Mouse (Mus musculus): Measurements from ENCODE around the gene AC161166.1. TPM values are rescaled to one million over a fixed set of nuclear protein-coding genes. Genes with fewer than 3 reads are reported as not detected.
A peak's percentile ranks its signal among the peaks of the same experiment; 100 is the strongest.

The AC161166.1 gene
- polyA plus RNA-seq (2014; fragmentation: Nextera tagmentation; extraction: Ambion mirVana): 0.21 and 0.29 TPM in 2 replicates

DNA sequence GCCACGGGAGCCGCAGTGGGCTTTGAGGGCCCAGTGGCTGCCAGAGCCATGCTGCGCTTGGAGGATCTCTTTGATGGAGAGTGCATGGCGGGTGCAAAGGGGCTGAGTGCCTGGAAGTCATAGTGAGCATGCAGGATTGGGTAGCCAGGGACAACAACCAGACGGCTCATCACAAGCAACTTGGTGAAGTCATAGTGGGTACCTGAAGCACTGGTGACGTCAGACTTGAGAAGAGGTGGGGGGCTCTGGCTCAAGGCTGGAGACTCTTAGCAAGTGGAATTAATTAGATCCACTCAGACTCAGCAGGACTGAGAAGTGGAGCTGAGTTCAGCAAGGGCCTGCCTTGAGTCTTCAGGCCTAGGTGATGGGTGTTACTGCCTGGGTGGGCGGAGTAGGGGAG lies at the start of gene AC161166.1:
Gene AC161166.1 (minus strand): TSS at position 101 of the 400 bp plus-strand sequence.
- no peak within 1 kb of the TSS for H3K9ac ChIP-seq (replicated peaks; ENCODE audit: low read depth, low read length)
- ATAC-seq (ENCODE audit: insufficient number of reproducible peaks, insufficient read depth, low FRiP score, low read depth): no peak
- H3K27ac ChIP-seq (ENCODE audit: low read length): no peak within 1 kb of the TSS
- no peaks in the 10 kb centered on the region for H3K36me3 ChIP-seq (ENCODE audit: control insufficient read depth, insufficient read depth, low read length)
- no peaks in the 10 kb centered on the region for H3K9me3 ChIP-seq (ENCODE audit: control insufficient read depth, low read depth, low read length)
- H3K4me1 ChIP-seq (ENCODE audit: control insufficient read depth, insufficient read depth, low read length): peaks cover 7% of the 10 kb centered on the region; the same call in 1 of the 2 replicates
- H3K27me3 ChIP-seq (ENCODE audit: control insufficient read depth, insufficient read depth, low read length): no peaks in the 10 kb centered on the region
- 88% methylated on average over 7 of the region's 7 CpGs for WGBS
- H3K4me2 ChIP-seq (replicated peaks; ENCODE audit: low read depth, low read length): no peak within 1 kb of the TSS
- no peak within 1 kb of the TSS for H3K4me3 ChIP-seq (ENCODE audit: low read depth, low read length)

DNA sequence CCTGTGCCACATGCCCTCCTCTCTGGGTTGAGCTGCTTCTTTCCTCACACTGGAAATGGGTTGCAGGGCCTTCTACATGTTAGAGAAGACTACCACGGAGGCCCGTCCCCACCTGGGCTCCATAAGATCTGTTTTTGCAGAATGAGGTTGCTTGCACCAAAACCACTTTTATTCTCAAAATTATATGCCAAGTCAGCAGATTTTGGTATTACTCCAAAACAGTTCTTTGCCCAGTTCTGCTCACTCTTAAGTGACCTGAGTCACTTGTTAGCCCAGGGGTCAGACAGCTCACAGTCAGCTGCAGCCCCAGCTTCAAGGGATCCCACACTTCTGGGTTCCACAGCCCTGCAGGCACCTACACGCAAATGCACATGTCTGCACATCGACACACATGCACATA lies 49.2 kb upstream of the AC161166.1 start:
- Histone ChIP-seq H3K36me3 (ENCODE audit: control insufficient read depth, insufficient read depth, low read length) (peaks cover 38% of the 10 kb centered on the region), H3K9ac (replicated peaks; ENCODE audit: low read depth, low read length) (no peak overlapping the region)
- WGBS: 86% methylated on average over 4 of the region's 4 CpGs

DNA sequence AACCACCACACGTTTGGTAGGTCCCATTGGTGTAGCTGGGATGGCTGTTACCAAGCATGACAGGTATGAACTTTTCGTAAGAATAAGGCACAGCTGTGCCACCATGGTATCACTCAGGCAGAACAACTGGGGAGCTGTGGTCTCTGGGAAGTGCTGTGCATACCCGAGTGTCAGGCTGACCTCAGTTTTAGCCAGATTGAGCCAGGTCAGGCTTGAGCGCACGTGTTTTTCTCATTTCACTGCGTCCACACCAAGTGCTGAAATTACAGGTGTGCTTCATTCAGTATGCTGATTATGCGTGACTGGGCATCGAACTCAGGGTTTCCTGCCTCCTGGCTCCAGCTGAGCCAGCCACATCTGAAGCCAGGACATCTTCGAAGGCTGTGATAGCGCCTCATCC lies 43.5 kb upstream of the AC161166.1 start:
- Histone ChIP-seq H3K4me1 (ENCODE audit: control insufficient read depth, insufficient read depth, low read length) (no peaks in the 10 kb centered on the region), H3K9ac (replicated peaks; ENCODE audit: low read depth, low read length) (no peak overlapping the region), H3K27me3 (ENCODE audit: control insufficient read depth, insufficient read depth, low read length) (no peaks in the 10 kb centered on the region), H3K36me3 (ENCODE audit: control insufficient read depth, insufficient read depth, low read length) (peaks cover 37% of the 10 kb centered on the region), H3K9me3 (ENCODE audit: control insufficient read depth, low read depth, low read length) (no peaks in the 10 kb centered on the region), H3K4me2 (replicated peaks; ENCODE audit: low read depth, low read length) (no peak overlapping the region), H3K4me3 (ENCODE audit: low read depth, low read length) (no peak overlapping the region), H3K27ac (ENCODE audit: low read length) (no peak overlapping the region)
- 93% methylated on average over 10 of the region's 10 CpGs for WGBS
- no peak for ATAC-seq (ENCODE audit: insufficient number of reproducible peaks, insufficient read depth, low FRiP score, low read depth)

More for the DNA sequence above, 49.2 kb upstream of the AC161166.1 start:
- no peak overlapping the region for H3K27ac ChIP-seq (ENCODE audit: low read length)
- no peak overlapping the region for H3K4me2 ChIP-seq (replicated peaks; ENCODE audit: low read depth, low read length)
- ATAC-seq (ENCODE audit: insufficient number of reproducible peaks, insufficient read depth, low FRiP score, low read depth): no peak
- no peaks in the 10 kb centered on the region for H3K4me1 ChIP-seq (ENCODE audit: control insufficient read depth, insufficient read depth, low read length)
- H3K9me3 ChIP-seq (ENCODE audit: control insufficient read depth, low read depth, low read length): no peaks in the 10 kb centered on the region
- no peak overlapping the region for H3K4me3 ChIP-seq (ENCODE audit: low read depth, low read length)
- no peaks in the 10 kb centered on the region for H3K27me3 ChIP-seq (ENCODE audit: control insufficient read depth, insufficient read depth, low read length)

DNA sequence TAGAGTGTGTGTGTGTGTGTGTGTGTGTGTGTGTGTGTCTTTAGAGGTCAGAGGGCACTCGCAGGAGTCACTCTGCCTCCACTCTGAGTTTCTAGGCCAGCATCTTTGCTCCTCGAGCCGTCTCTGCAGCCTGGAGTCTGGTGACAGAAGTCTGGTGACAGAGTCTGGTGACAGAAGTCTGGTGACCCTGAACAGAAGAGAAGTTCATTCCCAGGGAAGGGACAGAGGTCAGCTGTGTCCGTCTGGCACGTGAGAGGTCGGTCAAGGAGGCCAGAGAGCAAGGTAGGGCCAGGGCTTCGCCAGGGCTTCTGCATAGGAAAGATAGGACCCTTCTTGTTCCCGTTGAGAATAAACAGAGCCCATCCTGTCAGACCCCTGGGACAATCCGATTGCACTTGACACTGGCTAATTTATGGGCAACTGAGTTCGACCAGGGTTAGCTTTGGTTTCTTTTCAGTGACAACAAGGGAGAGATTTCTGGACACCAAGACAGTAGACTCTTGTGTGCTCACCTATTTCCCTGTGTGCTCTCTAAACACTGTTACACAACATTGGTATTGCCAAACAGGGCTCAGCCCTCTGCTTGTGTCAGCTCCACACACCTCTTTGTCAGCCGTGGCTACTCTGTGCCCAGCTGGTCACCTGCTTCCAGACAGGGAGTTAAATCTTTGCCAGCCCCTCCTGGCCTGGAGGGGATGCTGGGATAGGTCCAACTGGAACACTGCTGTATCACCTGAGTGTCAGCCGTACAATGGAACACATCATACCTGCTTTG lies 39.9 kb upstream of the AC161166.1 start:
- ATAC-seq (ENCODE audit: insufficient number of reproducible peaks, insufficient read depth, low FRiP score, low read depth): no peak
- H3K36me3 ChIP-seq (ENCODE audit: control insufficient read depth, insufficient read depth, low read length): peaks cover 31% of the 10 kb centered on the region

DNA sequence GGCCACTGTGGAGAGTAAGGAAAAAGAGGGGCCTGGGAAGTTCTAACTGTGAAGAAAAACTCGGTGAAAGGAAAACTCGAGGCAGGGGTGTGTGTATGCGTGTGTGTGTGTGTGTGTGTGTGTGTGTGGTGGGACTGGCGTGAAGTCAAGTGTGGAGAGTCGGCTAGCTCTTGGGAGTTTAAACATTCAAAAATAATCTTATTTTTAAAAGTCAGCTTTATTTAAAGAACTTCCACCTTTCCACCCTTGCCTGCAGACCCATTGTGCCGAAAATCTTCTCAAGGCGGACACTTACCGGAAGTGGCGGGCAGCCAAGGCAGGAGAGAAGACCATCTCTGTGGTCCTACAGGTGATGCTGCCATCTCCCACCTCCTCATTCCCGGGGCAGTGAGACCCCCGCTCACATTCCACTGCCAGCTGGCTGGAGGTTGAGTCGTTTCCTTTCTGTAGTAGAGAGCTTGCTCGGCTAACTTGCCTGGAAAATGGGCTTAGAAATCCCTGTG lies 35.3 kb upstream of the AC161166.1 start:
- Histone ChIP-seq H3K4me3 (ENCODE audit: low read depth, low read length) (peak overlapping the region; percentile 86), H3K9ac (replicated peaks; ENCODE audit: low read depth, low read length) (peak overlapping the region; percentile 73), H3K4me2 (replicated peaks; ENCODE audit: low read depth, low read length) (peak overlapping the region; percentile 66), H3K27me3 (ENCODE audit: control insufficient read depth, insufficient read depth, low read length) (no peaks in the 10 kb centered on the region), H3K27ac (ENCODE audit: low read length) (no peak overlapping the region), H3K9me3 (ENCODE audit: control insufficient read depth, low read depth, low read length) (no peaks in the 10 kb centered on the region), H3K36me3 (ENCODE audit: control insufficient read depth, insufficient read depth, low read length) (peaks cover 19% of the 10 kb centered on the region), H3K4me1 (ENCODE audit: control insufficient read depth, insufficient read depth, low read length) (peaks cover 11% of the 10 kb centered on the region; the same call in 1 of the 2 replicates)
- 22% methylated on average over 13 of the region's 13 CpGs for WGBS
- no peak for ATAC-seq (ENCODE audit: insufficient number of reproducible peaks, insufficient read depth, low FRiP score, low read depth)

More for the DNA sequence above, 39.9 kb upstream of the AC161166.1 start:
- Histone ChIP-seq H3K9ac (replicated peaks; ENCODE audit: low read depth, low read length) (no peak overlapping the region), H3K9me3 (ENCODE audit: control insufficient read depth, low read depth, low read length) (no peaks in the 10 kb centered on the region), H3K27ac (ENCODE audit: low read length) (no peak overlapping the region), H3K4me2 (replicated peaks; ENCODE audit: low read depth, low read length) (no peak overlapping the region), H3K4me1 (ENCODE audit: control insufficient read depth, insufficient read depth, low read length) (peaks cover 7% of the 10 kb centered on the region; the same call in 1 of the 2 replicates), H3K4me3 (ENCODE audit: low read depth, low read length) (no peak overlapping the region), H3K27me3 (ENCODE audit: control insufficient read depth, insufficient read depth, low read length) (no peaks in the 10 kb centered on the region)
- 85% methylated on average over 12 of the region's 12 CpGs for WGBS

DNA sequence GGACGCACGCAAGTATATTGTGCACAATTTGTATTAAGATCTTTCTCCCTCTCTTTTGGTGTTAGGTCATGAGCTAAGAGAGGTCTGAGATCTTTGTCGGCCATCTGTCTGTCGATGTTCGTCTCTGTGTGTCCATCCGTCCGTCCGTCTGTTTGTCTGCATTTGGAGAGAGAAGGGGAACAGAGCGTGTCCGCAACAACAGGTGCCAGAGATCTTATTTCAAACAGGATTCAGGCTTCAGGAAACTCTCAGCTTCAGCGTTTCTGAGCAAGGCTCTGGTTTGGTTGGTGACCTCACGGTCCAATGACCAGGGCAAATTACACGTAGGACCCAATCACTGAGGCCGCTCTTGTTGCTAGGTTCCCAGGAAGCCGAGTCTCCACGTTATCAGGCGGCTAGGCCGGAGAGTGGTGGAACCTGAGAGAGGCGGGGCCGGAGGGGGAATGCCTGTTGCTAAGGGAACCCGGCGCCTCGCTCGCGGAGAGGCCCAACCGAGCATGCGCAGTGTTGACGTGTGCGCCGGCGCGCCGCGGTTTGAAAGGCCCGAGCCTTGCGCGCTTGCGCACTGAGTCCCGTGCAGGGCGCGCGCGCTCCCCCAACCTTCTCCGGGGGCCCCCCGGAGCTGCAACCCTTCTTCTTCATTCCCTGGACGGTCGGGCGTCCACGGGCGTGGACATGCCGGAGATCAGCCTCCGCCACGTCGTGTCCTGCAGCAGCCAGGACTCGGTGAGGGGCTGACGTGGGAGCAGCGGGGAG lies 34.6 kb upstream of the AC161166.1 start:
- peak; percentile 99 for ATAC-seq (ENCODE audit: insufficient number of reproducible peaks, insufficient read depth, low FRiP score, low read depth)
- peaks cover 11% of the 10 kb centered on the region; the same call in 1 of the 2 replicates for H3K4me1 ChIP-seq (ENCODE audit: control insufficient read depth, insufficient read depth, low read length)
- under 1% methylated on average over 57 of the region's 57 CpGs for WGBS
- H3K27ac ChIP-seq (ENCODE audit: low read length): peak overlapping the region; percentile 76
- H3K9ac ChIP-seq (replicated peaks; ENCODE audit: low read depth, low read length): peak overlapping the region; percentile 73
- no peaks in the 10 kb centered on the region for H3K27me3 ChIP-seq (ENCODE audit: control insufficient read depth, insufficient read depth, low read length)
- no peaks in the 10 kb centered on the region for H3K9me3 ChIP-seq (ENCODE audit: control insufficient read depth, low read depth, low read length)
- peak overlapping the region; percentile 66 for H3K4me2 ChIP-seq (replicated peaks; ENCODE audit: low read depth, low read length)
- H3K4me3 ChIP-seq (ENCODE audit: low read depth, low read length): peak overlapping the region; percentile 86
- H3K36me3 ChIP-seq (ENCODE audit: control insufficient read depth, insufficient read depth, low read length): peaks cover 13% of the 10 kb centered on the region

DNA sequence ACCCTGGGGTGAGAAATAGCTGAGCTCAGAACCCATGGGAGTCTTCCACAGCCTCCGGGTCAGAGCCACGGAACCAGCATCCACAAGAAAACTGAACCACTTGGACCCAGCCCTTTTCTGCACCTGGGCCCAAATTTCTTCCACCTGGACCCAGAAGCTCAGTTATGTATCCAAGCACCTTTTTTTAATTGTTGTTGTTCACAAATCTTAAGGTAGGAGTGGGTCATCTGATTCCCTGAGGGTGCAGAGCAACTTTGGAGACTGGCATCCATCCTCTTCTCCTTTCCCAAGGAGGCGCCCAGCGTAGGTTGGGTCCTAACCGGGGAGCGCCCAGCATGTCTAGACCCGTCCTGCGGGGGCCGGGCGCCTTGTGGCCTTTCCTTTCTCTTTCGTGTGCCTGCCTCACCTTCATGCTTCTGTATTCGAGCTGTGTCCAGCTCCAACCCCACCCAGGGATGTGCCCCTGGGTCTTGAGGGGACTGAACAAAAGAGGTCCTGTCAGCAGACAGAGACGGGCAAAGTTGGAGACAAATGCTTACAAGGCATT lies 33.9 kb upstream of the AC161166.1 start, which contains the start of the genes Pinlyp and Xrcc1:
Gene Pinlyp (minus strand): TSS at position 51 of the 547 bp plus-strand sequence.
Gene Xrcc1 (plus strand): TSS at position 222 of the 547 bp plus-strand sequence.
- ATAC-seq (ENCODE audit: insufficient number of reproducible peaks, insufficient read depth, low FRiP score, low read depth): no peak
- no peaks in the 10 kb centered on the region for H3K27me3 ChIP-seq (ENCODE audit: control insufficient read depth, insufficient read depth, low read length)
- H3K9ac ChIP-seq (replicated peaks; ENCODE audit: low read depth, low read length): peak within 1 kb of the TSS; percentile 73
- peak within 1 kb of the TSS; percentile 86 for H3K4me3 ChIP-seq (ENCODE audit: low read depth, low read length)
- H3K4me2 ChIP-seq (replicated peaks; ENCODE audit: low read depth, low read length): peak within 1 kb of the TSS; percentile 66
- peaks cover 12% of the 10 kb centered on the region for H3K36me3 ChIP-seq (ENCODE audit: control insufficient read depth, insufficient read depth, low read length)
- peaks cover 11% of the 10 kb centered on the region; the same call in 1 of the 2 replicates for H3K4me1 ChIP-seq (ENCODE audit: control insufficient read depth, insufficient read depth, low read length)
- WGBS: 32% methylated on average over 13 of the region's 13 CpGs
- H3K27ac ChIP-seq (ENCODE audit: low read length): peak within 1 kb of the TSS; percentile 76
- H3K9me3 ChIP-seq (ENCODE audit: control insufficient read depth, low read depth, low read length): no peaks in the 10 kb centered on the region

DNA sequence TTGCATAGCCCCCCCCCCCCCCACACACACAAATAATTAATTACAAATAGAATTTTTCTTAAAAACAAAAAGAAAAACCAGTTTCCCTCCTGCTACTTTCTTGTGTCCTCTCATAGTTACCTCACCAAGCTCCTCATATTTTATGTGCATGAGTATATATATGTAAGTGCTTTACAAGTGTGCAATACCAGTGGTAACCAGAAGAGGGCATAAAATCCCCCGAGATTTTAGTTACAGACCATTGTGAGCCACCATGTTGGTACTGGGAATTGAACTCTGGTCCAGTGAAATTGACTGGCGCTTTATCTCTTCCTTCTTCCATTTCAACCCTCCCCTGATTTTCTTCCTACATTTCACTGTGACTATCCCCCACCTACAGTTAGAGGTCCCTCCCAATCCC lies 32.3 kb upstream of the AC161166.1 start:
- Histone ChIP-seq H3K4me3 (ENCODE audit: low read depth, low read length) (no peak overlapping the region), H3K36me3 (ENCODE audit: control insufficient read depth, insufficient read depth, low read length) (peaks cover 3% of the 10 kb centered on the region), H3K27ac (ENCODE audit: low read length) (no peak overlapping the region), H3K27me3 (ENCODE audit: control insufficient read depth, insufficient read depth, low read length) (no peaks in the 10 kb centered on the region), H3K4me2 (replicated peaks; ENCODE audit: low read depth, low read length) (no peak overlapping the region), H3K9me3 (ENCODE audit: control insufficient read depth, low read depth, low read length) (no peaks in the 10 kb centered on the region), H3K4me1 (ENCODE audit: control insufficient read depth, insufficient read depth, low read length) (peaks cover 11% of the 10 kb centered on the region; the same call in 1 of the 2 replicates), H3K9ac (replicated peaks; ENCODE audit: low read depth, low read length) (no peak overlapping the region)
- WGBS: 84% methylated on average over 2 of the region's 2 CpGs
- no peak for ATAC-seq (ENCODE audit: insufficient number of reproducible peaks, insufficient read depth, low FRiP score, low read depth)
